Mouse (Mus musculus): ENCODE measurements around the gene Fermt2.
A peak's percentile ranks its signal among the peaks of the same experiment; 100 is the strongest.

Fermt2 gene

GRCm38 (mm10) chr14:45432003-45432402 lies 97.9 kb downstream of the Fermt2 start:
- no peak for DNase-seq (ENCODE audit: low spot score)

- DNase-seq (ENCODE audit: low spot score), result no peak
Measured at GRCm38 (mm10) chr14:45430066-45430842, 99.7 kb downstream of the Fermt2 start.

GRCm38 (mm10) chr14:45423220-45423619 lies 106.7 kb downstream of the Fermt2 start:
- DNase-seq (ENCODE audit: low spot score), result peak; percentile 75

- no peak for DNase-seq (ENCODE audit: low spot score)
Measured at GRCm38 (mm10) chr14:45422371-45422770, 107.5 kb downstream of the Fermt2 start.

- DNase-seq (ENCODE audit: low spot score), result no peak
Measured at GRCm38 (mm10) chr14:45419323-45419722, 110.6 kb downstream of the Fermt2 start.

- DNase-seq (ENCODE audit: low spot score), result no peak
Measured at GRCm38 (mm10) chr14:45418553-45418952, 111.4 kb downstream of the Fermt2 start.

- DNase-seq (ENCODE audit: low spot score), result no peak
Measured at GRCm38 (mm10) chr14:45416265-45416664, 113.7 kb downstream of the Fermt2 start.

Data from adipocyte (in vitro differentiated cells).